Mouse (Mus musculus): ENCODE measurements around the gene Ap2a2.
"Not testable (repeated sequence)": the region's sequence is repeated elsewhere in the genome, so short reads cannot be mapped to it uniquely, and the experiment has no call there.

Ap2a2 gene

GRCm38 (mm10) chr7:141559726-141560325, 2.1 kb upstream of the Ap2a2 start:
- no peak for DNase-seq (ENCODE audit: low spot score in 2 of 2)

- no peak for DNase-seq (ENCODE audit: low spot score in 2 of 2)
Measured at GRCm38 (mm10) chr7:141560471-141560870, 1.5 kb upstream of the Ap2a2 start.

GRCm38 (mm10) chr7:141562421-141562851, 463 bp downstream of the Ap2a2 start:
- peak in 1 of 2 experiments; percentile 62 for DNase-seq (ENCODE audit: low spot score in 2 of 2)

- peak in 1 of 2 experiments; percentile 42 for DNase-seq (ENCODE audit: low spot score in 2 of 2)
Measured at GRCm38 (mm10) chr7:141562852-141563427, 967 bp downstream of the Ap2a2 start.

GRCm38 (mm10) chr7:141564561-141564960, 2.6 kb downstream of the Ap2a2 start:
- no peak for DNase-seq (ENCODE audit: low spot score in 2 of 2)

GRCm38 (mm10) chr7:141566587-141566986, 4.6 kb downstream of the Ap2a2 start:
- no peak for DNase-seq (ENCODE audit: low spot score in 2 of 2)

- no peak for DNase-seq (ENCODE audit: low spot score in 2 of 2)
Measured at GRCm38 (mm10) chr7:141569283-141569803, 7.4 kb downstream of the Ap2a2 start.

- DNase-seq (ENCODE audit: low spot score in 2 of 2), result no peak
Measured at GRCm38 (mm10) chr7:141569916-141570315, 7.9 kb downstream of the Ap2a2 start.

- DNase-seq (ENCODE audit: low spot score in 2 of 2), result no peak
Measured at GRCm38 (mm10) chr7:141570625-141571295, 8.8 kb downstream of the Ap2a2 start.

GRCm38 (mm10) chr7:141574041-141574440, 12.1 kb downstream of the Ap2a2 start:
- no peak for DNase-seq (ENCODE audit: low spot score in 2 of 2)

GRCm38 (mm10) chr7:141575481-141575880, 13.5 kb downstream of the Ap2a2 start:
- no peak for DNase-seq (ENCODE audit: low spot score in 2 of 2)

- no peak for DNase-seq (ENCODE audit: low spot score in 2 of 2)
Measured at GRCm38 (mm10) chr7:141577801-141578200, 15.8 kb downstream of the Ap2a2 start.

GRCm38 (mm10) chr7:141578511-141578910, 16.5 kb downstream of the Ap2a2 start:
- DNase-seq (ENCODE audit: low spot score in 2 of 2), result no peak

GRCm38 (mm10) chr7:141578943-141579342, 17.0 kb downstream of the Ap2a2 start:
- DNase-seq (ENCODE audit: low spot score in 2 of 2), result no peak

GRCm38 (mm10) chr7:141581323-141581722, 19.4 kb downstream of the Ap2a2 start:
- DNase-seq (ENCODE audit: low spot score in 2 of 2), result no peak

GRCm38 (mm10) chr7:141584048-141584841, 22.3 kb downstream of the Ap2a2 start:
- DNase-seq (ENCODE audit: low spot score in 2 of 2), result no peak

GRCm38 (mm10) chr7:141585288-141585687, 23.3 kb downstream of the Ap2a2 start:
- no peak for DNase-seq (ENCODE audit: low spot score in 2 of 2)

- no peak for DNase-seq (ENCODE audit: low spot score in 2 of 2)
Measured at GRCm38 (mm10) chr7:141585881-141586280, 23.9 kb downstream of the Ap2a2 start.

- no peak for DNase-seq (ENCODE audit: low spot score in 2 of 2)
Measured at GRCm38 (mm10) chr7:141588890-141589289, 26.9 kb downstream of the Ap2a2 start.

GRCm38 (mm10) chr7:141590249-141590648, 28.3 kb downstream of the Ap2a2 start:
- DNase-seq (ENCODE audit: low spot score in 2 of 2), result not testable (repeated sequence)

- DNase-seq (ENCODE audit: low spot score in 2 of 2), result no peak
Measured at GRCm38 (mm10) chr7:141590959-141591358, 29.0 kb downstream of the Ap2a2 start.

GRCm38 (mm10) chr7:141592096-141592495, 30.1 kb downstream of the Ap2a2 start:
- no peak for DNase-seq (ENCODE audit: low spot score in 2 of 2)
